Mouse (Mus musculus) stomach, embryonic 14.5 days (tissue): ENCODE results near the gene Chmp5. TPM values are rescaled to one million over a fixed set of nuclear protein-coding genes. Genes with fewer than 3 reads are reported as not detected.

ENCODE experiments used
- ATAC-seq: fragments of 200-750 bp; cut with Nextera tagmentation; 2 replicates; pipeline ENCODE4 v1.8.0; 2017; ENCODE audit warnings: low read depth, moderate TSS enrichment; ENCODE audit not compliant: insufficient number of reproducible peaks, insufficient read depth, low FRiP score
- H3K27ac ChIP-seq: fragments of 300-500 bp; sonication (generic); 2 replicates; pipeline ENCODE4 v1.5.1; 2014; ENCODE audit warnings: mild to moderate bottlenecking, low read length, moderate library complexity, mixed read lengths
- H3K27me3 ChIP-seq: fragments of 300-500 bp; sonication (generic); 2 replicates; pipeline ENCODE4 v1.6.1; 2014; ENCODE audit warnings: low read length, control low read depth, mixed read lengths; ENCODE audit not compliant: control insufficient read depth, insufficient read depth
- H3K36me3 ChIP-seq: fragments of 300-500 bp; sonication (generic); 2 replicates; pipeline ENCODE4 v1.6.1; 2014; ENCODE audit warnings: mild to moderate bottlenecking, control low read depth, low read length, moderate library complexity, mixed read lengths; ENCODE audit not compliant: control insufficient read depth, insufficient read depth
- H3K4me1 ChIP-seq: fragments of 300-500 bp; sonication (generic); 2 replicates; pipeline ENCODE4 v1.6.1; 2014; ENCODE audit warnings: low read length, control low read depth, mixed read lengths; ENCODE audit not compliant: control insufficient read depth, insufficient read depth
- H3K4me2 ChIP-seq: fragments of 300-500 bp; sonication (generic); replicated peaks from 2 replicates; pipeline ENCODE4 v1.6.1; 2014; ENCODE audit warnings: low read depth, low read length, control low read depth
- H3K4me3 ChIP-seq: fragments of 300-500 bp; sonication (generic); 2 replicates; pipeline ENCODE4 v1.5.1; 2014; ENCODE audit warnings: low read depth, low read length, control low read depth
- H3K9ac ChIP-seq: fragments of 300-500 bp; sonication (generic); replicated peaks from 2 replicates; pipeline ENCODE4 v1.6.1; 2014; ENCODE audit warnings: low read depth, mild to moderate bottlenecking, control low read depth, low read length, moderate library complexity, mixed read lengths
- H3K9me3 ChIP-seq: fragments of 300-500 bp; sonication (generic); 2 replicates; pipeline ENCODE4 v1.6.1; 2016; ENCODE audit warnings: low read depth, low read length, control low read depth; ENCODE audit not compliant: control insufficient read depth
- WGBS: fragments of 180-500 bp; shearing (Covaris S2); extraction: QIAGEN DNeasy Blood & Tissue Kit; methylation state at CpG from one replicate; pipeline ENCODE4 v1.1.7; 2014; 5-methylcytosine and 5-hydroxymethylcytosine counted together
- microRNA-seq: library from miRNA; unstranded; fragments of <30 nt; microRNA quantifications from one replicate; pipeline ENCODE4, GENCODE M21; 2016
- polyA plus RNA-seq: library from polyadenylated mRNA; unstranded; fragments of >200 nt; fragmentation: Nextera tagmentation; extraction: Ambion mirVana; gene quantifications from 2 replicates; pipeline ENCODE4 v1.2.1, GENCODE M21; 2014

The Chmp5 gene
- polyA plus RNA-seq, 1 experiment from 2014 or later, result 103 TPM

DNA sequence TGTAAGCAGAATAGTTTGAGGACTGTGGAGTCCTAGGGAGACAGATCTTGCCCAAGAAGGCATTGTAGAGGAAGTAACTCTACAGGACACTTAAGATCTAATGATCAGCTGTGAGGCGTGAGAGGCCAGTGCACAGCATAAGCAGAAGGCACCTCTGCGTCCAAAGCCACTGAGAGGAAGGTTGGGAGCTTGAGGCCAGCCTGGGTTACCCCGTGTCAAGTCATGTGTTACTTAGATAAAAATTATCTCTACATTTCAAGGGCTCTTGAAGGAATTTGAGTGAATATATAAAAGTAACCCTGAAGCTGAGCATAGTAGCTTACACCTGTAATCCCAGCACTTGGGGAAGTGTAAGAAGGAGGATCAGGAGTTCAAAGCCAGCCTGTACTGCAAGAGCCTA, 65.1 kb downstream of the Chmp5 start:
- H3K9me3 ChIP-seq, result no peaks in the 10 kb centered on the region
- no peak for ATAC-seq
- WGBS, result 90% methylated on average over 3 of the region's 3 CpGs
- H3K27ac ChIP-seq, result no peak overlapping the region
- H3K27me3 ChIP-seq, result no peaks in the 10 kb centered on the region
- H3K4me2 ChIP-seq, result no peak overlapping the region
- H3K9ac ChIP-seq, result no peak overlapping the region
- H3K4me3 ChIP-seq, result no peak overlapping the region
- H3K36me3 ChIP-seq, result peaks cover 62% of the 10 kb centered on the region
- no peaks in the 10 kb centered on the region for H3K4me1 ChIP-seq

Small RNAs within 50 kb of the gene (microRNA-seq; reads per million reads assigned to microRNA genes)
- 3.6 reads per million, percentile 8 among the genes with 10 or more reads in this experiment for gene Mir3094

Other genes starting within 250 kb of the Chmp5 start
- gene Aptx, start 245.2 kb upstream of the Chmp5 start, polyA plus RNA-seq, result 25.3 and 29.4 TPM in 2 replicates
- gene Dnaja1, start 226.3 kb upstream of the Chmp5 start, polyA plus RNA-seq, result 370 and 388 TPM in 2 replicates
- 146 TPM in 2 replicates for gene Smu1, start 190.5 kb upstream of the Chmp5 start, polyA plus RNA-seq
- gene B4galt1, start 94.4 kb upstream of the Chmp5 start, polyA plus RNA-seq, result 53.4 and 55.6 TPM in 2 replicates
- gene Spink4, start 28.4 kb upstream of the Chmp5 start, polyA plus RNA-seq, result 1.6 TPM in 1 of 2 replicates, not detected in the other
- 209 and 231 TPM in 2 replicates for gene Bag1, start 113 bp upstream of the Chmp5 start, polyA plus RNA-seq
- gene Nfx1, start 22.5 kb downstream of the Chmp5 start, polyA plus RNA-seq, result 109 and 112 TPM in 2 replicates
- gene Aqp7, start 99.7 kb downstream of the Chmp5 start, polyA plus RNA-seq, result 0.22 and 0.43 TPM in 2 replicates
- gene Aqp3, start 149.8 kb downstream of the Chmp5 start, polyA plus RNA-seq, result 27.3 and 36.0 TPM in 2 replicates
- 22.5 and 26.1 TPM in 2 replicates for gene Nol6, start 176.0 kb downstream of the Chmp5 start, polyA plus RNA-seq
- 85.7 and 87.5 TPM in 2 replicates for gene Ube2r2, start 187.3 kb downstream of the Chmp5 start, polyA plus RNA-seq